Mouse (Mus musculus) granulocyte monocyte progenitor cell, adult 5-6 weeks (primary cell): Measurements from ENCODE around the gene Otx1. TPM values are rescaled to one million over a fixed set of nuclear protein-coding genes. Genes with fewer than 3 reads are reported as not detected.

Experiments used
- ATAC-seq: replicated peaks from 2 replicates; pipeline ENCODE4 v1.8.0; 2016; ENCODE audit warnings: mild to moderate bottlenecking, moderate TSS enrichment, inconsistent platforms; ENCODE audit not compliant: poor library complexity, severe bottlenecking
- total RNA-seq, 2 experiments: library from RNA; stranded (forward) in 1 of 2; stranded (reverse) in 1 of 2; fragments of 200-712, 200-1000 nt in 1 of 2; fragments of >200 nt in 1 of 2; fragmentation: Nextera tagmentation in 1 of 2; gene quantifications; 2 replicates each; pipeline ENCODE4 v1.2.3; 2014 to 2017

Otx1 gene
- total RNA-seq (2014; fragmentation: Nextera tagmentation) (not detected in 2 replicates), total RNA-seq (2017) (not detected in 2 replicates)

DNA sequence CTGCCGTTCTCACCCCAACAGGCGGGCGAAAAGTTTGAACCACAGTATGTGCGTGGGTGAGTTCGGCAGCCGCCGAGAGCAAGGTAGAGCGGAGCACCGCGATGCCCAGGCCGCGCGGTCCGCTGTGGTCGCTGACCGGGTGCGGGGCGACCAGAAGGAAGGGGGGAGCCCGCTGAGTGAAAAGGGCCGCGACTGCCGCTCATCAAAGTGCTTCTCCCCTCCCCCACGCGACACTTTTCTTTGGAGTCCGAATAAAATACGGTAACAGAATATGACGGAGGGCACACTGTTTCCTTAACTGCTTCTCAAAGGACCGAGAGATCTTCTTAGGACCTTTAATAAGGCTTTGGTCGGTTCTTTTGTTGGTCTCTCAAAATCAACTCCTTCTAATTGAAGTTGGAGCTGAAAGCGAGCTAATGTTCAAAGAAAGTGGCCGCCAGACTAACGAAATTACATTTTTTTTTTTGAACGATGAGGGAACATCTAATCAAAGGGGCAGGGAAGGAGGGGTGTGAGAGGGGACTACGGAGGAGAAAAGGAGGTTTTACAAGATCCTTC lies at the start of gene Otx1:
Gene Otx1 (minus strand): TSS at position 115 of the 558 bp plus-strand sequence.
- ATAC-seq = 0 out of 2 replicates have a peak, but pooled peaks have one; percentile 11

DNA sequence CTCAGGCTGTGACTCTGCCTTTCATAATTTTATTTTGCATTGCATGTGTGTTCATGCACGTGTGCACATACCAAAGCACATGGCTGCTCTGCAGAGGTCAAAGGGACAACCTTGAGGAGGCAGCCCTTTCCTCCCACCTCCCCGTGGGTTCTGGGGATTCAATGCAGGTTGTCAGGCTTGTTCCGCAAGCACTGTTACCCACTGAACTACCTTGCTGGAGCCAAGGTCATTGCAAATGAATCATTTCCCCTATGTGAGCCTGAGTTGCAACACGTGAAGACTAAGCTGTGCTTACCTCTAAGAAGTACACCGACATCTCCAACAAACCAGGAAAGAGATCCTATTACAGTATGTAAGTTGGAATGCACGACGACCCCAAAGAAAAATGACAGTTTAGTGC lies 48.2 kb upstream of the Otx1 start:
- no peak; the same call in 1 of the 2 replicates for ATAC-seq

DNA sequence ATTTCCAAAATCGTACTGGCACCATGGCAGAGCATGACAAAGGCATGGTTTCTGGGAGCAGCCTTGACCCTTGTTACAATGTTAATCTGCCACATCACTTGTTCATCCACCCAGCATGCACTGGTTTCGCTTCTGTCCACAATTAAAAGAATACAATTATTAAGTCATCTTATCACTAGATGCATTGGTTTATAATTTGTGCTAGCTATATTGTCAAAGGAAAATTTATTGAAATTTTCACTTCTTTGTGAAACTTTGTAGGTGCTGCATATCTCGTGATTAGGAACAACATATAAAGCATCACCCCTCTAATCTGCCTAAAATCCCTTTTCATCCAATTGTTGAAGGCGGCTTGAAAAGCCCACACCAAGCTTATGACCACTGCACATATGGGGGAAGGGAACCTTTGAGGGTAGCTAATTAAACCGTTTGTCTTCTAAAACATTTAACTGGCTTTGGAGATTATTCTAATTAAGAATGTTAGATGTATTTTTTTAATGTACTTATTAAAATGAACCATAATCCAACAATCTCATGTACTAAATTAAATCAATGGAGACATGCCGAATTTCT lies 37.2 kb upstream of the Otx1 start:
- no peak for ATAC-seq

DNA sequence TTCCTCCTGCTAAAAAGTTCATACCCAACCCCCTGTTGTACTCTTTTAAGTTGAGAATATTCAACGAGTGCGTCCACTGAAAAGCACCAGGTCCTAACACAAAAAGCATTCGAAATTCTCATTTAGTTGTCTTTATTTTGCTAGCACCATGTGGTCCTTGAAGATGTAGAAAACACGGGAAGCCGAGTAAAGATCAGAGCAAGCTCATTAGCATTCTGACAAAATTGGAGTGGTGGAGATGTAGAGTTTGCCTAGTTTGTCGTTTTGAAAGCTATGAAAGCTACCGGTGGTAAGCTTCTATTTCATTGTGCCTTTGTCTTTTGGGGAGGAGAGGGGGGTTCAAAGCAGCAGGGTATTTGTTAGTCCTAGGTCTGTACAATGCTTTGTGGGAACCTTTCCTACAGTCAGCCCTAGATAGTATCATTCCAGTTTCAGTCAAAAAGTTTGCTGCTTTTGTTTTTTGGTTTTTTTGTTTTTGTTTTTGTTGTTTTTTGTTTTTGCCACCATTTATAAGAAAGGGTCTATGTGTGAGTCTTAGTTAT lies 31.9 kb upstream of the Otx1 start:
- ATAC-seq = no peak

DNA sequence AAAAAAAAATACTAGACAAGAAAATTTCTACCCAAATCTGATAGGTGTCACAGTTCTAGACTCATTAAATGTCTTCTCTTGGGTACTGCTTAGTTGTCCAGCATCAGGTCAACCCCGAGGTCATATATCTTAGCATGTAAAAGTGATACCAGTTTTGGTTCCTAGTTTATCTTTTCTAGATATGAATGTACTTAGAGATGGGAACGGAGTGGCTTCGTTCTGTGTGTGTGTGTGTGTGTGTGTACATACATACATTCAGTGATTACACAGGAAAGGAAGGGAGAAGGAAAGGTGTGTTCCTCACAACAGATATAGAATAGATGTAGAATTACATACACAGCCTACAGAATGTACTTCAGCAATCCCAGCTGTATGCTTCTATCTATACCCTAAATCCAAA lies 30.9 kb upstream of the Otx1 start:
- ATAC-seq = no peak

DNA sequence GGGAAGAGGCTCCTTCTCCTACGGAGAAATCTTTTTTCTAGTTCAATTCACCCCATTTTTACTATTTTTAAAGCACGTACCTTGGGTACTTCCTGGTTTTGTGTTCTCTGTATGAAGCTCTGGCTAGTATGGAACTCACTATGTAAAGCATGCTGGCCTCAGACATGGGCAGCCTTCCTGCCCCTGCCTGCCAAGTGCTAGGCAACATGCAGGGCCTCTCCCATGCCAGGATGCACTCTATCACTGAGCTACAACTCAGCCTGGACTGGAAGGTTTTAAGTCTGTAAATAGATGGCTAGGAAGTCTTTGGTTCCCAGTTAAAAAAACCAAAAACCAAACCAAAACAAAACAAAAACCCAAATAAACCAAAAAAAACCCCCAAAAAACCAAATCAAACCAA lies 17.9 kb upstream of the Otx1 start:
- no peak for ATAC-seq

DNA sequence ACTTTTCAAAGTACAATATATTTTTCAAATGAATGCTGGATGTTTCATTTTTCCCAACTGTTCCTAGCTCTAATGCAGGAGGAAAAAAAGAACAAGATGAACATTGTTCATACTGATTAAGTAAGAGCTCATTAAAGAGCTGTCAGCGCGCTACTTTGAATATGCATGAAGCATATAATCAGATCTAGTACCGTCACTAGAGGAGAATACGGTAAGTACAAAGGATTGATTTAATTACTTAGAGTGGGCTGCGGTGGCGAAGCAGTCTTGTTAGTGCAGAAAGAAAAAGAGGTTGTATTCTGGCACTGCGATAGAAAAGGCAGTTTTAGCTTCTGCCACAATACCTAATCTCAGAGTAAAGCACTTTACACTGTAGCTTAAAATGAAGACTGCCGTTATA lies 14.7 kb upstream of the Otx1 start:
- ATAC-seq = no peak

DNA sequence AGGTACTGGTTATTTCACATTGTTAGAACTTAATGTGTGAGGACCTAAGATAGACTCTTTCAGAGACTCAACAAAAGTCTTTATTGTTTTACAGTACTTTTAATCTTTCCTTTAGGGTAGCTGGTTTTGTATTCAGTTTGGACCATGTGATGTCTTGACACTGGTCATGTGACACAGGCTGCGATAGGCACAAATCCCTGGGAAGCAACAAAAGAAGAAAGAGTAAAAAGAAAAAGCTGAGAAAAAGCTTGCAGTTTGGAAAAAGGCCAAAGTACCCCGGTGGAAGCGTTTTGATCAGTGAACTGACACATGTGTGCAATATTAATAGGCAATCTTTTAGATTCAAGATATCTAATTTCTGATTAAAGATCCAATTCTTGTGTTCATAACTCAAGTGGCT lies 13.6 kb upstream of the Otx1 start:
- ATAC-seq = no peak

DNA sequence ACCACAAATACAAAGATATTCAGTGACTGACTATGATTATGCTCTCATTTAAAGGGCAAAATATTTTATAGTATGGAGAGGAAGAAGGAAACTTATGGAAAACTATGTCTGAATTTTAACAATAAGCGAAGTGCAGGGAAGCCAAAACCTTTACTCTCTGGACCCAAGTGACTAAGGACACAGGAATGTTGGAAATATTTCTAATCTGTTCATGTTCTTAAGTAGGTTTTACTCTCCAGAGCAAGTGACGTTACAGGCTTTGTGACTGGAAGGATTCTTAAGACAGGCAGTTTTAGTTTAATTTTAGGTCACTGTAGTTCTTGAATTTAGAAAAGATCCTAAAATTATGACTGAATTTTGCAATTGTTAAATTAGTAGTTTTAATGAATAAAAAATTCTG lies 6.1 kb upstream of the Otx1 start:
- no peak for ATAC-seq

DNA sequence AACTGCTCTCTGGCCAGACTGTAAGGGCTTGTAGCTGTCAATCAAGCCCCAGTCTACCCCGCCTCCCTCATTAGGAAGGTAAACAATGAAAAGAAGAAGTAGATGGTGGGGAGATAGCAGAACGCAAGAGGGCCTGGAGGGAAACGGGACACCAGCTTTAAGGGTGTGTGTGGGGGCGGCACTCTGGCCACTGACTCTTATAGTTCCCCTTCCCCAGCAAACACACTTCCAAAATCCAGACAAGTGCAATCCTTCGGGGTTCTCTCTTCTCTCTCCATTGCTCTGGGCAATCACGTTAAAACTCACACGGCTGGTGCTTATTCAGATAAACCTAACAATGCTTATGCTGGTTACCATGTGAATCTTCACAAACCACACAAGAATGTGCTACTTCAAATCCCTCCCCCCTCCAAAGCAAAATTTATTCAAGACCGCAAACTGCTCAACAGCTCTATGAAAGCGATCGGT lies 5.5 kb upstream of the Otx1 start:
- ATAC-seq = peak; percentile 96

DNA sequence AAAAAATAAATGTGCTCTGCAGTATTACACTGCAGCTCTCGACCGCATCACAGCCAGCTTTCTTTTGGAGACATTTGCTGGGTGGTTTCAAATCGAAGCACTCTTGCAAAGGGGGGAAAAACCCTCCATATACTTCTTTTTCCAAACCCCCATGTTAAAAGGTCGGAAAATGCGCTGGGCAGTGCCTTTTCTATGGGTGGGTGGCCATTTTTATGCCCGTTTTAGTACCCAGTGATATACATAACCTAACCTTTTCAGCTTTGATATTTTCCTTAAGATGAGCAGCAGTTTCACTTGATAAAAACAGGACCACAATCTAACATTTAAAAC lies 5.0 kb upstream of the Otx1 start:
- ATAC-seq = no peak

DNA sequence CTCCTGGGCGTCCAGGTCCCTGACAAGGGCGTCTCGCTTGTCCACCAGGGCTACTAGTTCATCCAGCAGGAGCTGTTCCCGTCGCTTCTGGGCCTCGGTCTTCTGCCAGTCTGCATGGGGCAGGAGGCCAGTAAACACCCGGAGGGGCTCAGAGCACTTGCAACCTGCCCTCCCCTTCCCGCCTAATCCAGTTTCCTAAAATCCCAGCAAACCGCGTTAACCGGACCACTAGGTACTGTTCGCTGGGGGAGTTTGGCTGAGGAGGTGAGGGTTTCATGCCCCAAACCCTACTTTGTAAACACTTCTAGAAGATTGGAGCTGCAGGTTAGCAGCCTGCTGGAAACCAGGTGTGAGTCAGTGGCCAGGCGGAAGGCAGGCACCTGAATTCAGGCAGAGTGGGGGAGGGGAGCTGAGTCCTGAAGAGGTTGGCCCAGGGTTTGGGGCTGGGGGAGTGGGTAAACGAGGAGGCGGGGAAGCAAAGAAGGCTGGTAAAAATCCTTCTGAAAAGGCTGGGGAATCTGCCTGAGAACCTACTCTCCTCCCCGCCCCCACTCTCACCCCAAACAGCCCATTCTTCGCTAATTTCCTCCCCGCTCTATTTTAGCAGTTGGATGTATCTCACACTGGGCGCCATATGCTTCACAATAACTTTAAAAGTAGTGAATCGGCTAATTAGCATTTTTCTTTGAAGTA lies 4.5 kb upstream of the Otx1 start:
- ATAC-seq = no peak

DNA sequence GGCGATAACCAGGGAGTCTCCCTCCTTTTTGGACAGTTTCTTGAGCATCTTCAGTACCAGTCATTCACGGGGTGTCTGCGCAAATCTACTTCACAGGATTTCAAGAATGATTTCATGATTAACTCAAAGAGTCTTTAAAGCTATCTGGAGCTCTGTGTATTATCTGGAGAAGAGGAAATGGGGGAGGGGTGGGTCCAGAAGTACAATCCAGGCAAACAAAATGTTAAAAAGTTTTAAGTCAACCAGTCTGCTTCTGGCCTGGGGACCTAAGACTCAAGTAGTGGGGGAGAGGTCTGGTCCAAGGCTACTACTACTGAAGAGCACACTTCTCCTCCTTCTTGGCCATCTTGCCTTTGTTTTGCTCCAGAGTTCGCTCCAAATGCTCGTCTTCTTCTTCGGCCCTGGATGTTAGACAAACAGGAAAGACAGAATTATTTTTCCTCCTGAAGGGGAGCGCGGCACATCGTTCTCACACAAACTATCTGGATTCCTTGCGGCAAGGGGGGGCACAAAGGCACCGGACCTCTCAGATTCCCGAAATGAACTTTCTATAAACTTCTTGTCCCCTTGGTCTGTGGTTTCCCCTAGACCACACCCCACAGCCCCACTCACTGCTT lies 3.9 kb upstream of the Otx1 start:
- no peak for ATAC-seq

DNA sequence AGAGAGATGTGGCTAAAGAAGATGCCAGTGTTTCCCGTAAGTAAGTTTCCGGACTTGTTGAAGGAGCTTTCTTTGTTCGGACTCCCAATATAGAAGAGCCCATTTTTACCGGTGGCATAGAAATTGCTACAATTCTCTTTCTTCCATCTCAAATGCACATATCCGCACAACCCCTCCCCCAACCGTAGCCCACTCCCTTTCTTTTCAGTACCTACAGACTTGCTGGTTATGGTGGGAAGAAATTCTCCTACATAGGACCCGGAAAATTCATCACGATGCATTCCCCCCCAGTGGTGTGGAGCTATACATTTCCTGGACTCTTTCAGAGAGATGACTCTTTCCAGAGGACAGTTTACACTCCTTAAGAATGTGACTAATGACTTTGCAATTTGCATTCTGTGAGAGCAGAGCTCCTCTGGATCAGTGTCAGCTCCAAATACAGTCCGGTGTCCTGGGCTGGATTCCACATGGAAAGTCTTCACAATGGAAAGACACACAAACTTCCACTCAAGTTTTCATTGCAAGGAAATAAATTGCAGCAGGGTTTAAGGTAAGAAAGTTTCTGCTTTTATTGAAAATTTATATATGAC lies 2.7 kb upstream of the Otx1 start:
- no peak for ATAC-seq

DNA sequence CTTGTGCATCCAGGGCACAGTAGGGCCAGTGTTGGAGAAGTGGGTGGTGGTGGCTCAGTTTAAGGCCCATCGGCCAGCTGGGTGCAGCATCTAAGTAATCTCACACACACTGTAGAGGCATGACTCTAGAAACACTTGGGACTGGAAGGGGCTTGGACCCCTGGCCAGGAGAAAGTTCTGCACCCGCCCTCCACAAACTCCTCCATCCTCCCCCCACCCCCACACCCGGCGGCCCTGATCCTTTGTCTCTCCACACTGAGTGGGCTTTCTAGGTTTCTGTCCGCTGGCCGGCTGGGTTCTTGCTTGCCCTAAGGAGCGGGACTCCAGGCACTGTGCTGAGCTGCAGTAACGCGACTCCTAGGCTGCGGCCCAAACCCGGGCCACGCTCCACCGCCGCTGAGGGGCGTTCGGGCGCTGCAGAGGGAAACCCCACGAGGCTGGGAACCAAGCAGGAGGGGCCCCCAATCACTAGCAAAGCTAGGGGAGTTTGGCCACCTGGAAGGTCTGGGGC lies 1.7 kb upstream of the Otx1 start:
- ATAC-seq = no peak

DNA sequence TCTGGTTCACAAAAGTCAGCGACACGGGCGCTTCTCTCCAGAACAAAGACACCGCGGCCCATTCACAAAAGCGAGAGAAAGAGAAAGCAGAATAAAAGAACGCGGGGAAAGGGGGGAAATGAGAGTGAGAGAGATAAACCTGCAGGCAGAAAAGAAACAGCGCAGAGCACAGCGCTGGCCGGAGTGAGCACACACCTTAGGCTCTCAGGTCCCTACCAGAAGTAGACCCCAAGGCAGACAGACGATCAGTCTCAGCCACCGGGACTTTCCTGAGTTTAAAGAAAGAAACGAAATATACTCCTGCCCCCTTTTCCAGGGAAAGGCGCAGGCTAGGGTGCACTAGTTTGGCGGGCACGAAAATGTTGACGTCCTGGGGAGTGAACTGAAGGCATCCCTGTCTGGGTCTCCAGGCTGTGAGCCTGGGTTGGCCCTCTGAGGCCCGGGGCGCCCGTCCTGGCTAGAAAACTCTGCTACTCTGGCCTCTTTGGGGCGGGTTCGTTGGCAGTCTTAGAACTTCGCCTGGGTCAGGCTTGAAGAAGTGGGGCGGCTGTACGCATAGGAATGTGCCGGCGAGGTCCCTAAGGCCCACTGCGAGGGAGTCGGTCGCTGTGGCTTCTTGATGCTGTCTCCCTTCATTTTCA lies 764 bp upstream of the Otx1 start:
- no peak for ATAC-seq

DNA sequence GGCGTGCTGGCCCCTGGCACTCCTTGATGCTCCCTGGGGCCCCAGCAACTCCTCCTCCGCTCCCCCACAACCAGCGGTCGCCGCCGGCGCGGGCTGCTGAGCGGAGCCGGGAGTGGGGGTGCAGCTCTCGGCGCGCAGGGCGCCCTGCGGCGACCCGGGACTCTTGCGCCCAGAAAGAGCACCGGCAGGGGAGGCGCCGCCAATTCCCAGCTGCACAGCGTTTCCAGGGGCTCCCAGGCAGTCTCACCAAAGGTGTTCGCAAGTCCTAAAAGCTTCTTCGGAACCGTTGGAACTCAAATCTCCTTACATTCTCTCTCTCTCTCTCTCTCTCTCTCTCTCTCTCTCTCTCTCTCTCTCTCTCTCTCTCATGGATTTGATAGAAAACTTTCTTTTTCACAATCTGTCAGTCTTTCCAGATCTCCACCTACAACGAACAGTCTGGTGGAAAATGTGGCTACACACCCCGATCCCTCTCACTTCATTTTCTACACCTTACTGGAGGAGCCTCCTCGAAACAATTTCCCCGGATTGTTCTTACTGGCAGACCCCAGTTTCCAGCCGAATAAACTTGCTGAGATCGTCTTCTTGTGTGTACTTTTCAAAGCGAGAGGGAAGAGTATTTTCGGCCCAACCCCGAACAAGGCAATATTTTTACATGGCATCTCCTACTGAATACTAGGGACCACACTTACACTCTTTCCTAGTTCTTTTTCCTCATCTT lies 475 bp downstream of the Otx1 start:
- no peak; the same call in 1 of the 2 replicates for ATAC-seq

DNA sequence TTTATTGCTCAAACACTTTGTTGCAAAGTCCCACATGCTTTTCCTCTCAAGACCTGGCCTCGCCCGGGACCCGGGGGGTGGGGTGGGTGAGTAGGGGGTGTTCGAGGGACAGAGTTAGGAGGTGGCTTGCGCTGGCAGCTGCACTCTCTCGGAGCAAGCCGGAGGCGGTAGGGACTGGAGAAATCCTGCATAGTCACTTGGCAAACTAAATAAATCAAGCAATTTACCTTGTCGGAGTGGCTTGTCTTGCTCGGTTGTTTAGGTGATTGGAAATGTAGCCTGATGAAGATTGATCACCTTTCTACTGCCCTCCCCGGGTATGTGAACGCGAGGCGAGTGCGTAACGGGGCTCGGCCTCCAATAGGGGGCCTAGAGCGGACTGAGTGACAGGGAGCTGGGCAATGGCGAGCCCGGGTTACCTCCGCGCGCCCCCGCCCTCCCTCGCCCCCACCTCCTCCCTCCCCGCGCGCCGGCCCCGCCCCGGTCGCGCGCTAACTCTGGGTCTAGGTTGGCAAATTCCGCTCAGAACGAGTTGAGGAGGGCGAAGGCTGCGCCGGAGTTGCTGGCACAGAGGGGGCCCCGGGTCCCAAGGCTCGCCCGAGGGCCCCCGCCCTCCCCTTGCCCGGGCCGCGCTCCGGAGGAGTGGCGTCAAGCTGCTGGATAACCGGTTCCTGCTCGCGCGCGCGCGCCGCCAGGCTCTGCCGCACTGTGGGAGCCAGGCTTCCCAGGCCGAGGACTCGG lies 1.2 kb downstream of the Otx1 start:
- peak; percentile 27; the same call in 1 of the 2 replicates for ATAC-seq
